Mouse (Mus musculus): ENCODE measurements around the gene Pfn4. TPM values are rescaled to one million over a fixed set of nuclear protein-coding genes. Genes with fewer than 3 reads are reported as not detected.

Gene Pfn4
- total and polyA plus RNA-seq, 2 experiments from 2014 or later = 3.4 TPM; not detected in 1

DNA sequence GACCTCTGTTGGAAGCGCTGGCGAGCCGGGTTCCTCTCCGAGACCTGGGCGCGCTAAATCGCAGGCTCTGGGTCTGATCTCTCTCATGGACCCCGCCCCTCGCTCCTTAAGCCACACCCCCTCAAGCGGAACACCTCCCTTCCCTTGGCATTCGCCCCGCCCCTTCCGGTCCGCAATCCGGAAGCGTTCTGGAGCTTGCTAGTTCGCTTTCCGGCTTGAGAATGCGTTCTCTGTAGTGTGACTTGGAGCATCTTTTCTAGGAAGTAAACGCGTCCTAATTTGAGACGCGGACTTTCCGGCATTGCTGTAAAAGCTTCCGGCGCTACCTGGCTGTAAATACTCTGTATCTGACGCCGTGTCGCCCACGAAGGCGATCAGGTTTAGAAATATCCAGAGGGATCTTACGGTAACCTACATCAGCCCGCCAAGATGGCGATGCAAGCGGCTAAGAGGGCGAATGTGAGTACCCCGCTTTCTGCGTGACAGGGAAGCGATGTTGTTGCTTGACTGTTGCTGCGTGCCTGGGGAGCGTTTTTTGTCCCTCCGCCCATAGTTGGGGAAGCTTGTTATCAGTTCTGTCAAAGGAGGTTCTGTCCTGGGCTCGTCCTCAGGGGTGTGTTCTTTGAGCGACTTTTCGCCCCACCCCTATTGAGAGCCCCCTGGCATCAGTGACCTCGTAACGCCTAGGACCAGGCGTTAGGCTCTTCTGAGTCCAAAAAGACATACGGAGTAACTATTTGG lies 48.7 kb downstream of the Pfn4 start, which contains the start of gene Sf3b6:
TSS of gene Sf3b6 (plus strand) at position 184 of the 741 bp plus-strand sequence.
- Histone ChIP-seq H3K4me2 (ENCODE audit: low read depth, low read length) (peak within 1 kb of the TSS; percentile 89), H3K4me3 (ENCODE audit: low read depth, low read length) (peak within 1 kb of the TSS; percentile 79), H3K36me3 (replicated peaks; ENCODE audit: control insufficient read depth, insufficient read depth, low read length) (peaks cover 21% of the 10 kb centered on the region), H3K27me3 (ENCODE audit: control insufficient read depth, insufficient read depth, low read length) (no peaks in the 10 kb centered on the region), H3K9ac (replicated peaks; ENCODE audit: low read depth, low read length) (peak within 1 kb of the TSS; percentile 79), H3K4me1 (ENCODE audit: control insufficient read depth, insufficient read depth) (peaks cover 7% of the 10 kb centered on the region; the same call in 1 of the 2 replicates), H3K27ac (ENCODE audit: low read depth) (peak within 1 kb of the TSS; percentile 86), H3K9me3 (replicated peaks; ENCODE audit: control insufficient read depth, low read length) (no peaks in the 10 kb centered on the region)
- under 1% methylated on average over 49 of the region's 49 CpGs for WGBS
- ATAC-seq (ENCODE audit: insufficient read depth, low read depth) = peak; percentile 99
- peak; percentile 16; the same call in 1 of the 2 replicates for TF ChIP-seq EP300 (IDR thresholded peaks at IDR 0.05; ENCODE audit: low read depth)
- no peak for TF ChIP-seq CTCF (IDR thresholded peaks at IDR 0.05; ENCODE audit: low read depth)
- DNase-seq (ENCODE audit: low spot score) = peak; percentile 96

DNA sequence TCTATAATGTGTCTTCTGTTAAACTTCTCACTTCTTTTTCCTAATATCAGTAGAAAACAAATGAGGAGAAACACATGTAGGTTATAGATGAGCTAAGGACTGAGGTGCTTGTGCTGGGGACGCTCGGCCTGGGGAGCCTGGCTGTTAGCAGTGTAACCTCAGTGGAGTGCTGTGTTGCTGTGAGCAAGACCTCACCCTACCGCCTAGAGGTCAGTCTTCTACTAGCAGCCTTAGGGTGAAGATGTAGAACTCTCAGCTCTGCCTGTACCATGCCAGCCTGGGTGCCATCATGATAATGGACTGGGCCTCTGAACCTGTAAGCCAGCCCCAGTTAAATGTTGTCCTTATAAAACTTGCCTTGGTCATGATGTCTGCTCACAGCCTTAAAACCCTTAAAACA lies 58.4 kb downstream of the Pfn4 start:
- DNase-seq (ENCODE audit: low spot score) (no peak), ATAC-seq (ENCODE audit: insufficient read depth, low read depth) (no peak)
- Histone ChIP-seq H3K4me3 (ENCODE audit: low read depth, low read length) (no peak overlapping the region), H3K36me3 (replicated peaks; ENCODE audit: control insufficient read depth, insufficient read depth, low read length) (peaks cover 56% of the 10 kb centered on the region), H3K9me3 (replicated peaks; ENCODE audit: control insufficient read depth, low read length) (no peaks in the 10 kb centered on the region), H3K4me1 (ENCODE audit: control insufficient read depth, insufficient read depth) (no peaks in the 10 kb centered on the region), H3K4me2 (ENCODE audit: low read depth, low read length) (no peak overlapping the region), H3K27ac (ENCODE audit: low read depth) (no peak overlapping the region), H3K9ac (replicated peaks; ENCODE audit: low read depth, low read length) (no peak overlapping the region), H3K27me3 (ENCODE audit: control insufficient read depth, insufficient read depth, low read length) (no peaks in the 10 kb centered on the region)
- 77% methylated on average over 3 of the region's 3 CpGs for WGBS
- TF ChIP-seq EP300 (IDR thresholded peaks at IDR 0.05; ENCODE audit: low read depth) (no peak), CTCF (IDR thresholded peaks at IDR 0.05; ENCODE audit: low read depth) (no peak)

Other genes with a start within 250 kb of the Pfn4 start
- gene Itsn2, start 176.4 kb upstream of the Pfn4 start, total RNA-seq (2014; rRNA removed; ENCODE audit: low replicate concordance) = 39.7 and 44.3 TPM in 2 replicates
- gene Itsn2, start 176.4 kb upstream of the Pfn4 start, polyA plus RNA-seq (2015; fragmentation: Nextera tagmentation; extraction: Ambion mirVana) = 19.6 and 22.7 TPM in 2 replicates
- gene Gm3625, start 176.1 kb upstream of the Pfn4 start, total RNA-seq (2014; rRNA removed; ENCODE audit: low replicate concordance) = not detected in 2 replicates
- gene Gm3625, start 176.1 kb upstream of the Pfn4 start, polyA plus RNA-seq (2015; fragmentation: Nextera tagmentation; extraction: Ambion mirVana) = not detected in 2 replicates
- gene Fam228a, start 30.6 kb upstream of the Pfn4 start, total RNA-seq (2014; rRNA removed; ENCODE audit: low replicate concordance) = 0.08 and 0.65 TPM in 2 replicates
- gene Fam228a, start 30.6 kb upstream of the Pfn4 start, polyA plus RNA-seq (2015; fragmentation: Nextera tagmentation; extraction: Ambion mirVana) = 0.14 TPM in 1 of 2 replicates, not detected in the other
- 0.19 and 3.4 TPM in 2 replicates for gene Fam228b, start 245 bp downstream of the Pfn4 start, total RNA-seq (2014; rRNA removed; ENCODE audit: low replicate concordance)
- 2.3 and 3.3 TPM in 2 replicates for gene Fam228b, start 245 bp downstream of the Pfn4 start, polyA plus RNA-seq (2015; fragmentation: Nextera tagmentation; extraction: Ambion mirVana)
- gene Sf3b6, start 48.5 kb downstream of the Pfn4 start, total RNA-seq (2014; rRNA removed; ENCODE audit: low replicate concordance) = 53.2 and 74.0 TPM in 2 replicates
- 144 and 147 TPM in 2 replicates for gene Sf3b6, start 48.5 kb downstream of the Pfn4 start, polyA plus RNA-seq (2015; fragmentation: Nextera tagmentation; extraction: Ambion mirVana)
- 0.34 and 1.5 TPM in 2 replicates for gene Fkbp1b, start 72.6 kb downstream of the Pfn4 start, total RNA-seq (2014; rRNA removed; ENCODE audit: low replicate concordance)
- gene Fkbp1b, start 72.6 kb downstream of the Pfn4 start, polyA plus RNA-seq (2015; fragmentation: Nextera tagmentation; extraction: Ambion mirVana) = 5.2 and 6.2 TPM in 2 replicates
- gene Wdcp, start 74.3 kb downstream of the Pfn4 start, total RNA-seq (2014; rRNA removed; ENCODE audit: low replicate concordance) = 6.2 and 7.8 TPM in 2 replicates
- 12.6 and 14.6 TPM in 2 replicates for gene Wdcp, start 74.3 kb downstream of the Pfn4 start, polyA plus RNA-seq (2015; fragmentation: Nextera tagmentation; extraction: Ambion mirVana)
- gene Mfsd2b, start 105.3 kb downstream of the Pfn4 start, total RNA-seq (2014; rRNA removed; ENCODE audit: low replicate concordance) = 1.1 TPM in 1 of 2 replicates, not detected in the other
- gene Mfsd2b, start 105.3 kb downstream of the Pfn4 start, polyA plus RNA-seq (2015; fragmentation: Nextera tagmentation; extraction: Ambion mirVana) = 0.69 and 0.79 TPM in 2 replicates
- gene Ubxn2a, start 138.7 kb downstream of the Pfn4 start, total RNA-seq (2014; rRNA removed; ENCODE audit: low replicate concordance) = 18.7 and 21.0 TPM in 2 replicates
- 44.7 and 45.1 TPM in 2 replicates for gene Ubxn2a, start 138.7 kb downstream of the Pfn4 start, polyA plus RNA-seq (2015; fragmentation: Nextera tagmentation; extraction: Ambion mirVana)
- gene Atad2b, start 148.3 kb downstream of the Pfn4 start, total RNA-seq (2014; rRNA removed; ENCODE audit: low replicate concordance) = 11.7 and 18.2 TPM in 2 replicates
- 4.9 and 5.4 TPM in 2 replicates for gene Atad2b, start 148.3 kb downstream of the Pfn4 start, polyA plus RNA-seq (2015; fragmentation: Nextera tagmentation; extraction: Ambion mirVana)

Measured in heart, postnatal 0 days (tissue).